Mouse (Mus musculus): ENCODE data around the gene Bms1. TPM values are rescaled to one million over a fixed set of nuclear protein-coding genes. Genes with fewer than 3 reads are reported as not detected.

The Bms1 gene
- polyA plus RNA-seq, 1 experiment from 2014 or later = 25.1 TPM

GRCm38 (mm10) chr6:118375457-118375856 is 43.8 kb downstream of the Bms1 start:
- Histone ChIP-seq H3K4me2 (no peak overlapping the region), H3K4me1 (ENCODE audit: control insufficient read depth, insufficient read depth, low read length) (no peaks in the 10 kb centered on the region), H3K27ac (ENCODE audit: low read depth, low read length) (no peak overlapping the region), H3K4me3 (ENCODE audit: low read depth, low read length) (no peak overlapping the region), H3K9me3 (replicated peaks; ENCODE audit: control insufficient read depth, low read length) (no peaks in the 10 kb centered on the region), H3K9ac (ENCODE audit: low read depth, low read length) (no peak overlapping the region), H3K36me3 (ENCODE audit: control insufficient read depth, insufficient read depth, low read length) (no peaks in the 10 kb centered on the region), H3K27me3 (ENCODE audit: control insufficient read depth, insufficient read depth, low read length) (peaks cover 21% of the 10 kb centered on the region)
- 43% methylated on average over 3 of the region's 3 CpGs for WGBS (ENCODE audit: insufficient replicate concordance)
- no peak for ATAC-seq (replicated peaks; ENCODE audit: insufficient number of reproducible peaks, low FRiP score, low TSS enrichment)

GRCm38 (mm10) chr6:118375026-118375425 is 44.2 kb downstream of the Bms1 start:
- Histone ChIP-seq H3K9ac (ENCODE audit: low read depth, low read length) (no peak overlapping the region), H3K36me3 (ENCODE audit: control insufficient read depth, insufficient read depth, low read length) (no peaks in the 10 kb centered on the region), H3K9me3 (replicated peaks; ENCODE audit: control insufficient read depth, low read length) (no peaks in the 10 kb centered on the region), H3K4me2 (no peak overlapping the region), H3K4me3 (ENCODE audit: low read depth, low read length) (no peak overlapping the region), H3K27me3 (ENCODE audit: control insufficient read depth, insufficient read depth, low read length) (peaks cover 21% of the 10 kb centered on the region), H3K4me1 (ENCODE audit: control insufficient read depth, insufficient read depth, low read length) (no peaks in the 10 kb centered on the region), H3K27ac (ENCODE audit: low read depth, low read length) (no peak overlapping the region)
- WGBS (ENCODE audit: insufficient replicate concordance) = 69% methylated on average over 3 of the region's 3 CpGs
- ATAC-seq (replicated peaks; ENCODE audit: insufficient number of reproducible peaks, low FRiP score, low TSS enrichment) = no peak

GRCm38 (mm10) chr6:118373294-118373693 is 46.0 kb downstream of the Bms1 start:
- no peak for ATAC-seq (replicated peaks; ENCODE audit: insufficient number of reproducible peaks, low FRiP score, low TSS enrichment)
- 39% methylated on average over 5 of the region's 5 CpGs for WGBS (ENCODE audit: insufficient replicate concordance)
- Histone ChIP-seq H3K9me3 (replicated peaks; ENCODE audit: control insufficient read depth, low read length) (no peaks in the 10 kb centered on the region), H3K36me3 (ENCODE audit: control insufficient read depth, insufficient read depth, low read length) (no peaks in the 10 kb centered on the region), H3K4me1 (ENCODE audit: control insufficient read depth, insufficient read depth, low read length) (no peaks in the 10 kb centered on the region), H3K4me3 (ENCODE audit: low read depth, low read length) (no peak overlapping the region), H3K27ac (ENCODE audit: low read depth, low read length) (no peak overlapping the region), H3K4me2 (no peak overlapping the region), H3K9ac (ENCODE audit: low read depth, low read length) (no peak overlapping the region), H3K27me3 (ENCODE audit: control insufficient read depth, insufficient read depth, low read length) (peaks cover 15% of the 10 kb centered on the region)

- no peak overlapping the region for H3K4me2 ChIP-seq
- ATAC-seq (replicated peaks; ENCODE audit: insufficient number of reproducible peaks, low FRiP score, low TSS enrichment) = no peak; the same call in 1 of the 2 replicates
Observed at GRCm38 (mm10) chr6:118372794-118373193, 46.5 kb downstream of the Bms1 start.

GRCm38 (mm10) chr6:118367502-118367901 is 51.8 kb downstream of the Bms1 start:
- ATAC-seq (replicated peaks; ENCODE audit: insufficient number of reproducible peaks, low FRiP score, low TSS enrichment) = no peak
- Histone ChIP-seq H3K9me3 (replicated peaks; ENCODE audit: control insufficient read depth, low read length) (no peaks in the 10 kb centered on the region), H3K4me3 (ENCODE audit: low read depth, low read length) (no peak overlapping the region), H3K27ac (ENCODE audit: low read depth, low read length) (no peak overlapping the region), H3K4me2 (no peak overlapping the region), H3K9ac (ENCODE audit: low read depth, low read length) (no peak overlapping the region), H3K27me3 (ENCODE audit: control insufficient read depth, insufficient read depth, low read length) (no peaks in the 10 kb centered on the region), H3K4me1 (ENCODE audit: control insufficient read depth, insufficient read depth, low read length) (no peaks in the 10 kb centered on the region), H3K36me3 (ENCODE audit: control insufficient read depth, insufficient read depth, low read length) (no peaks in the 10 kb centered on the region)
- WGBS (ENCODE audit: insufficient replicate concordance) = 80% methylated on average over 7 of the region's 7 CpGs

More at GRCm38 (mm10) chr6:118372794-118373193, 46.5 kb downstream of the Bms1 start:
- no peak overlapping the region for H3K9ac ChIP-seq (ENCODE audit: low read depth, low read length)
- no peaks in the 10 kb centered on the region for H3K36me3 ChIP-seq (ENCODE audit: control insufficient read depth, insufficient read depth, low read length)
- no peaks in the 10 kb centered on the region for H3K4me1 ChIP-seq (ENCODE audit: control insufficient read depth, insufficient read depth, low read length)
- no peak overlapping the region for H3K27ac ChIP-seq (ENCODE audit: low read depth, low read length)
- WGBS (ENCODE audit: insufficient replicate concordance) = 62% methylated on average over 5 of the region's 5 CpGs
- H3K27me3 ChIP-seq (ENCODE audit: control insufficient read depth, insufficient read depth, low read length) = peaks cover 13% of the 10 kb centered on the region
- H3K9me3 ChIP-seq (replicated peaks; ENCODE audit: control insufficient read depth, low read length) = no peaks in the 10 kb centered on the region
- H3K4me3 ChIP-seq (ENCODE audit: low read depth, low read length) = no peak overlapping the region

GRCm38 (mm10) chr6:118366196-118366595 is 53.1 kb downstream of the Bms1 start:
- H3K4me2 ChIP-seq = no peak overlapping the region
- no peaks in the 10 kb centered on the region for H3K27me3 ChIP-seq (ENCODE audit: control insufficient read depth, insufficient read depth, low read length)
- no peaks in the 10 kb centered on the region for H3K9me3 ChIP-seq (replicated peaks; ENCODE audit: control insufficient read depth, low read length)
- H3K9ac ChIP-seq (ENCODE audit: low read depth, low read length) = no peak overlapping the region
- H3K27ac ChIP-seq (ENCODE audit: low read depth, low read length) = no peak overlapping the region
- WGBS (ENCODE audit: insufficient replicate concordance) = 73% methylated on average over 3 of the region's 3 CpGs
- ATAC-seq (replicated peaks; ENCODE audit: insufficient number of reproducible peaks, low FRiP score, low TSS enrichment) = no peak
- no peaks in the 10 kb centered on the region for H3K36me3 ChIP-seq (ENCODE audit: control insufficient read depth, insufficient read depth, low read length)
- H3K4me1 ChIP-seq (ENCODE audit: control insufficient read depth, insufficient read depth, low read length) = no peaks in the 10 kb centered on the region
- no peak overlapping the region for H3K4me3 ChIP-seq (ENCODE audit: low read depth, low read length)

GRCm38 (mm10) chr6:118365781-118366180 is 53.5 kb downstream of the Bms1 start:
- H3K4me3 ChIP-seq (ENCODE audit: low read depth, low read length) = no peak overlapping the region

GRCm38 (mm10) chr6:118350342-118350741 is 68.9 kb downstream of the Bms1 start:
- Histone ChIP-seq H3K9me3 (replicated peaks; ENCODE audit: control insufficient read depth, low read length) (no peaks in the 10 kb centered on the region), H3K4me1 (ENCODE audit: control insufficient read depth, insufficient read depth, low read length) (no peaks in the 10 kb centered on the region), H3K4me2 (no peak overlapping the region), H3K36me3 (ENCODE audit: control insufficient read depth, insufficient read depth, low read length) (no peaks in the 10 kb centered on the region), H3K9ac (ENCODE audit: low read depth, low read length) (no peak overlapping the region), H3K4me3 (ENCODE audit: low read depth, low read length) (no peak overlapping the region), H3K27ac (ENCODE audit: low read depth, low read length) (no peak overlapping the region), H3K27me3 (ENCODE audit: control insufficient read depth, insufficient read depth, low read length) (no peaks in the 10 kb centered on the region)
- no peak for ATAC-seq (replicated peaks; ENCODE audit: insufficient number of reproducible peaks, low FRiP score, low TSS enrichment)
- WGBS (ENCODE audit: insufficient replicate concordance) = 65% methylated on average over 12 of the region's 12 CpGs

More at GRCm38 (mm10) chr6:118365781-118366180, 53.5 kb downstream of the Bms1 start:
- Histone ChIP-seq H3K9ac (ENCODE audit: low read depth, low read length) (no peak overlapping the region), H3K9me3 (replicated peaks; ENCODE audit: control insufficient read depth, low read length) (no peaks in the 10 kb centered on the region), H3K36me3 (ENCODE audit: control insufficient read depth, insufficient read depth, low read length) (no peaks in the 10 kb centered on the region), H3K4me1 (ENCODE audit: control insufficient read depth, insufficient read depth, low read length) (no peaks in the 10 kb centered on the region), H3K4me2 (no peak overlapping the region), H3K27ac (ENCODE audit: low read depth, low read length) (no peak overlapping the region), H3K27me3 (ENCODE audit: control insufficient read depth, insufficient read depth, low read length) (no peaks in the 10 kb centered on the region)
- ATAC-seq (replicated peaks; ENCODE audit: insufficient number of reproducible peaks, low FRiP score, low TSS enrichment) = no peak

- H3K4me2 ChIP-seq = no peak overlapping the region
- no peaks in the 10 kb centered on the region for H3K4me1 ChIP-seq (ENCODE audit: control insufficient read depth, insufficient read depth, low read length)
- H3K4me3 ChIP-seq (ENCODE audit: low read depth, low read length) = no peak overlapping the region
- WGBS (ENCODE audit: insufficient replicate concordance) = 62% methylated on average over 3 of the region's 3 CpGs
- ATAC-seq (replicated peaks; ENCODE audit: insufficient number of reproducible peaks, low FRiP score, low TSS enrichment) = no peak
- no peaks in the 10 kb centered on the region for H3K27me3 ChIP-seq (ENCODE audit: control insufficient read depth, insufficient read depth, low read length)
- H3K9ac ChIP-seq (ENCODE audit: low read depth, low read length) = no peak overlapping the region
- H3K27ac ChIP-seq (ENCODE audit: low read depth, low read length) = no peak overlapping the region
- H3K9me3 ChIP-seq (replicated peaks; ENCODE audit: control insufficient read depth, low read length) = no peaks in the 10 kb centered on the region
- H3K36me3 ChIP-seq (ENCODE audit: control insufficient read depth, insufficient read depth, low read length) = no peaks in the 10 kb centered on the region
Observed at GRCm38 (mm10) chr6:118348186-118348585, 71.1 kb downstream of the Bms1 start.
